Mouse (Mus musculus) heart, adult 10 weeks (tissue): Measurements from ENCODE around the gene March7. TPM values are rescaled to one million over a fixed set of nuclear protein-coding genes. Genes with fewer than 3 reads are reported as not detected.

Experiments
- polyA plus RNA-seq: library from polyadenylated mRNA; stranded (reverse); fragments of 350-450 nt; fragmentation: Illumina TruSeq; extraction: RNeasy Lipid Tissue Mini Kit (QIAGEN cat#74804); gene quantifications from one replicate; pipeline ENCODE4 v1.2.3, GENCODE M21; 2014; ENCODE audit warnings: low read depth, low replicate concordance

March7 gene
- 42.1 TPM for polyA plus RNA-seq

GRCm38 (mm10) chr2:60209703-60210651 is at the start of gene March7, which contains the start of gene Baz2b:
Gene March7, plus strand, starts transcription at chr2:60209887.
Gene Baz2b, minus strand, starts transcription at chr2:60209839.

GRCm38 (mm10) chr2:60284467-60284821 is 74.8 kb downstream of the March7 start, which contains the start of gene Cd302:
Gene Cd302, minus strand, starts transcription at chr2:60284488.

Other genes starting within 250 kb of the March7 start
- gene Baz2b, start within 50 bp of the March7 start, polyA plus RNA-seq = 27.7 TPM
- 15.7 TPM for gene Cd302, start 74.6 kb downstream of the March7 start, polyA plus RNA-seq
- gene Ly75, start 173.4 kb downstream of the March7 start, polyA plus RNA-seq = 0.76 TPM